Mouse (Mus musculus) kidney, postnatal 0 days (tissue): ENCODE data around the gene Tspoap1. TPM values are rescaled to one million over a fixed set of nuclear protein-coding genes. Genes with fewer than 3 reads are reported as not detected.

Experiments
- ATAC-seq: fragments of 200-750 bp; cut with Nextera tagmentation; replicated peaks from 2 replicates; pipeline ENCODE4 v1.8.0; 2017; ENCODE audit warnings: low read depth, moderate number of reproducible peaks, moderate TSS enrichment, moderate library complexity; ENCODE audit not compliant: low FRiP score
- DNase-seq: peaks from one replicate; pipeline ENCODE4 v3.0.0-alpha.2; 2016; ENCODE audit warnings: low spot score
- H3K27ac ChIP-seq: fragments of 300-500 bp; sonication (generic); 2 replicates; pipeline ENCODE4 v1.5.1; 2014; ENCODE audit warnings: mild to moderate bottlenecking
- H3K27me3 ChIP-seq: fragments of 300-500 bp; sonication (generic); 2 replicates; pipeline ENCODE4 v1.6.1; 2014; ENCODE audit warnings: low read length, mixed read lengths; ENCODE audit not compliant: insufficient read depth
- H3K36me3 ChIP-seq: fragments of 300-500 bp; sonication (generic); 2 replicates; pipeline ENCODE4 v1.6.1; 2014; ENCODE audit warnings: low read length, mixed read lengths; ENCODE audit not compliant: insufficient read depth
- H3K4me1 ChIP-seq: fragments of 300-500 bp; sonication (generic); replicated peaks from 2 replicates; pipeline ENCODE4 v1.6.1; 2014; ENCODE audit warnings: antibody characterized with exemption, low read length, mixed read lengths; ENCODE audit not compliant: insufficient read depth
- H3K4me2 ChIP-seq: fragments of 300-500 bp; sonication (generic); 2 replicates; pipeline ENCODE4 v1.6.1; 2014; ENCODE audit warnings: mild to moderate bottlenecking, low read length, moderate library complexity, mixed read lengths
- H3K4me3 ChIP-seq: fragments of 300-500 bp; sonication (generic); replicated peaks from 2 replicates; pipeline ENCODE4 v1.5.1; 2014; ENCODE audit warnings: low read depth, low read length
- H3K9ac ChIP-seq: fragments of 300-500 bp; sonication (generic); 2 replicates; pipeline ENCODE4 v1.6.1; 2014; ENCODE audit warnings: low read depth, low read length
- H3K9me3 ChIP-seq: fragments of 300-500 bp; sonication (generic); replicated peaks from 2 replicates; pipeline ENCODE4 v1.6.1; 2016; ENCODE audit warnings: low read length, inconsistent platforms, mixed read lengths
- CTCF ChIP-seq: IDR thresholded peaks from 2 replicates; pipeline ENCODE4 v1.5.1; 2016; ENCODE audit warnings: antibody characterized with exemption, low read depth, mild to moderate bottlenecking, moderate library complexity
- WGBS: fragments of 180-500 bp; shearing (Covaris S2); extraction: QIAGEN DNeasy Blood & Tissue Kit; methylation state at CpG from one replicate; pipeline ENCODE4 v1.1.7; 2014; 5-methylcytosine and 5-hydroxymethylcytosine counted together
- polyA plus RNA-seq: library from polyadenylated mRNA; unstranded; fragments of >200 nt; fragmentation: Nextera tagmentation; extraction: Ambion mirVana; gene quantifications from 2 replicates; pipeline ENCODE4 v1.2.1, GENCODE M21; 2015

The Tspoap1 gene
- polyA plus RNA-seq, 1 experiment from 2014 or later: 1.9 TPM

DNA sequence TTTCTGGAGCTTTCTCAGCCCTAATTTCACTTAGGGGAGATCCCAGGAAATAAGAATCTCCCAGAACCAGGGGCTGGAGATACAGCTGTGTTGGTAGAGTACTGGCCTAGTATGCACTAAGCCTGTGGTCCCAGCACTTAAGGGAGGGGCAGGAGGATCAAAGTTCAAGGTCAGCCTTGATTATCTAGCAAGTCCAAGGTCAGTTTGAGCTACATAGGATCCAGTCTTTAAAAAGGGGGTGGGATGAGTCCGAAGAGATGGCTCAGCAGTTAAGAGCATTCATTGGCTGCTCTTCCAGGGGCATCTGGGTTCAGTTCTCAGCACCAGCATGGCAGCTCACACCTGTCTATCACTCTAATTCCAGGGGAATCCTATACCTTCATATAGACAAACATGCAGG is 8.0 kb upstream of the Tspoap1 start:
- ATAC-seq (no peak), DNase-seq (no peak)
- H3K9ac ChIP-seq: no peak overlapping the region
- no peak overlapping the region for H3K4me3 ChIP-seq
- H3K27ac ChIP-seq: no peak overlapping the region
- H3K27me3 ChIP-seq: no peaks in the 10 kb centered on the region
- H3K9me3 ChIP-seq: no peaks in the 10 kb centered on the region
- WGBS: 94% methylated on average over 1 of the region's 1 CpGs
- H3K36me3 ChIP-seq: no peaks in the 10 kb centered on the region
- no peak overlapping the region for H3K4me2 ChIP-seq
- TF ChIP-seq CTCF: no peak
- peaks cover 4% of the 10 kb centered on the region; the same call in 1 of the 2 replicates for H3K4me1 ChIP-seq

DNA sequence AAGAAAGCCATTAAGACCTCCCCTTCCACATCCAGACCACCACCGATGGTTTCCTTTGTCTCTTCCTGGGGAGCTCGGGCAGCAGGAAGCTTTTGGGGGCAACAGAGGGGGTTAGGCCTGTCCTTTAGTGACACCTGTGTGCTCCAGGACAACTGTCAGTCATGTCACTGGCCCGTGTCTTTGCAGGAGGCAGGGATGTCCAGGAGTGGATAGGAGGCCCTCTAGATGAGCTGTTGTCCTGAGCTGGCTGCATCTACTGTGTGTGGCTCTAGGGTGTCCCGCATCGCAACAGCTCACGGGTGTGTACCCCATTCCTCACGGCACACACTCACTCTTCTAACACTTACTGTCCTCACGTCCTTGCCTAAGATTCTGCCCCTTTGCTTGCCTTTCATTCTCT is 7.1 kb upstream of the Tspoap1 start:
- H3K9ac ChIP-seq: no peak overlapping the region
- TF ChIP-seq CTCF: no peak
- no peak overlapping the region for H3K4me2 ChIP-seq
- DNase-seq (no peak), ATAC-seq (no peak)
- 85% methylated on average over 8 of the region's 8 CpGs for WGBS
- H3K9me3 ChIP-seq: no peaks in the 10 kb centered on the region
- peaks cover 4% of the 10 kb centered on the region; the same call in 1 of the 2 replicates for H3K4me1 ChIP-seq
- no peaks in the 10 kb centered on the region for H3K27me3 ChIP-seq
- no peak overlapping the region for H3K4me3 ChIP-seq
- H3K27ac ChIP-seq: no peak overlapping the region
- no peaks in the 10 kb centered on the region for H3K36me3 ChIP-seq

DNA sequence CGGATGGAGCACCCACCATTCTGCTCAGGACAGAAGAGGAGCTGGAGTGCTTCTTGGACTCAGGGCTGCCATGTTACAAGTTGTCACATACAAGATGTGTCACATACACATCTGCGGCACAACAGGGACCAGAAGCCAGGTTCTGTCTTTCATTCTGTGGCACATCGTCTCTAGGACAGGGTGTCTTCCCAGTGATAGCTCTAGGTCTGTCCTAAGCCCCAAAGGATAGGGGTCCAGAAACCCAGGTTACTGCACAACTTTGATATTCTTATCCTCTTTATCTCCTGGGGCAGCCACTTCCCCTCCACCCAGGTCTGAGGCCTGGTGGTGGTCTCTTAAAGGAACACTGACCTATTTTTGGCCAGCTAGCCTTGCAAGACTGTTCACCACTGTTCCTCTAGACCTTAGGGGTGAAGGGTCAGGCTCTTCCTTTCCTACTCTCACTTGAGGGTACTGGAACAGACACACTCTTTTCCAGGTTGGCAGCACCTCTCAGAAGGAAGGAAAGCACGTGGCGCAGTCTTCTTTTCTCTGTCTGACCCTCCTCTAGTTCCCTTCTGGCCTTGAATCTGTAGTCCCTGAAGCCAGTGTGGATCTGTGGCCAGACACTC is 6.3 kb upstream of the Tspoap1 start:
- WGBS: 89% methylated on average over 5 of the region's 5 CpGs
- Histone ChIP-seq H3K4me2 (no peak overlapping the region), H3K27ac (no peak overlapping the region), H3K27me3 (no peaks in the 10 kb centered on the region), H3K36me3 (no peaks in the 10 kb centered on the region), H3K4me3 (no peak overlapping the region), H3K9me3 (no peaks in the 10 kb centered on the region), H3K4me1 (0 out of 2 replicates have a peak, but pooled peaks cover 4% of the 10 kb centered on the region), H3K9ac (no peak overlapping the region)
- ATAC-seq (no peak), DNase-seq (no peak)
- TF ChIP-seq CTCF: no peak

- no peaks in the 10 kb centered on the region for H3K27me3 ChIP-seq
- ATAC-seq: no peak
- H3K4me1 ChIP-seq: 0 out of 2 replicates have a peak, but pooled peaks cover under 1% of the 10 kb centered on the region
- DNase-seq: no peak
- no peaks in the 10 kb centered on the region for H3K9me3 ChIP-seq
- no peak for TF ChIP-seq CTCF
- H3K4me3 ChIP-seq: no peak overlapping the region
- H3K27ac ChIP-seq: no peak overlapping the region
- H3K9ac ChIP-seq: no peak overlapping the region
- WGBS: 74% methylated on average over 5 of the region's 5 CpGs
- no peaks in the 10 kb centered on the region for H3K36me3 ChIP-seq
- no peak overlapping the region for H3K4me2 ChIP-seq
These were observed 5.7 kb upstream of the Tspoap1 start for GRCm38 (mm10) chr11:87754603-87755002.

- Histone ChIP-seq H3K4me3 (no peak overlapping the region), H3K9ac (no peak overlapping the region), H3K4me2 (no peak overlapping the region), H3K9me3 (no peaks in the 10 kb centered on the region), H3K27ac (no peak overlapping the region), H3K4me1 (no peaks in the 10 kb centered on the region), H3K36me3 (no peaks in the 10 kb centered on the region), H3K27me3 (peaks cover 5% of the 10 kb centered on the region)
- WGBS: 84% methylated on average over 16 of the region's 17 CpGs
- no peak for DNase-seq
- ATAC-seq: no peak
- no peak for TF ChIP-seq CTCF
These were observed 4.9 kb upstream of the Tspoap1 start for GRCm38 (mm10) chr11:87755360-87756017.

DNA sequence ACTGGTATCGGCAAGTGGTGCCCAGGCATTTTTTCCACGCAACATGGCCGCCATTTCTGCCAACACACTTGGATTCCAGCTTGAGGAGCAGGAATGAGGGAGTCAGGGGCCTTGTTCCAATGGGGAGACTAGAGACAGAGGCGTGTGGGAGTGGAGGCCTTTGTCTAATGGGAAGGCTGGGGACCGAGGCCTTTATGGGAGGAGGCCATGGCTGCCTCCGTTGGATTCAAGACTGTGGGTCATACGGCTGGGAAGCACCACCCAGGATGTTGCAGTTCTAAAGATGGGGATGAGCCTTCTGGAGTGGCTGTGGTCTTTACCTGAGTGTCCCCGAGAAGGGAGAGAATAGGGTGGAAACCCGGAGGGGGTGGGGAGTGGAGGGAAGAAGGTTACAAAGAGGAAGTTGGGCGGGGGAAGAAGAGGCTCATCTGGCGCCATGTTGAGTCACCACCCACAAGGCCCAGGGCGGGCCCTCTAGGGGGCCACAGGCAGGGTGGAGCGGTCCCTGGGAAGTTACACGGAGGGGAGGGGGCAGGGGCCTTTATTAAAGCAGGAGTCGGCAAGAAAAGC is 4.0 kb upstream of the Tspoap1 start:
- no peak for ATAC-seq
- 84% methylated on average over 15 of the region's 15 CpGs for WGBS

More for the DNA sequence above, 4.0 kb upstream of the Tspoap1 start:
- Histone ChIP-seq H3K27ac (no peak overlapping the region), H3K9me3 (no peaks in the 10 kb centered on the region), H3K36me3 (no peaks in the 10 kb centered on the region), H3K9ac (no peak overlapping the region), H3K4me1 (no peaks in the 10 kb centered on the region), H3K27me3 (peaks cover 14% of the 10 kb centered on the region), H3K4me3 (no peak overlapping the region), H3K4me2 (no peak overlapping the region)
- no peak for TF ChIP-seq CTCF
- DNase-seq: no peak
